Mouse (Mus musculus): ENCODE results near the gene Vwf. TPM values are rescaled to one million over a fixed set of nuclear protein-coding genes. Genes with fewer than 3 reads are reported as not detected.

Vwf gene
- polyA plus RNA-seq, 1 experiment from 2014 or later: 21.5 TPM

DNA sequence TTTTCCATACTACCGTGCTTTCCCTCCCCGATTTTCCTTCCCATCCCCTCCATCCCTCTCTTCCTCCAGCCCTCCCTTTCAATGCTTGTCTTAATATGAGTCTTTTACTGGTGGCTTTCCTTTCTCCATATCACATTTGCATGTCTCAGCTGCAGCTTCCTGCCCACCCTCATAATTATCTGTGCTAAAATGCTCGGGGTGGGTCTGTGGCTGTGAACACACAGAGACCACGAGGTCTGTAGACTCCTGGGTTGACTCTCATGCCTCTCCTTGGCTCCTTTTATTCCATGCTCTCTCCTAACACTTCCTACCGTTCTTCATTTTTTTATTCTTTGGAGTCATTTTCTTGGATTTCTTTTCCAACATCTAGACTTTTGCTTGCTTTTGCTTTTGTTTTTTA is 3.6 kb downstream of the Vwf start:
- WGBS (ENCODE audit: insufficient replicate concordance): 41% methylated on average over 5 of the region's 5 CpGs
- Histone ChIP-seq H3K27ac (no peak overlapping the region), H3K4me2 (no peak overlapping the region), H3K36me3 (no peaks in the 10 kb centered on the region), H3K4me3 (no peak overlapping the region), H3K4me1 (peaks cover 30% of the 10 kb centered on the region), H3K9me3 (replicated peaks) (no peaks in the 10 kb centered on the region), H3K27me3 (replicated peaks) (0 out of 2 replicates have a peak, but pooled peaks cover 8% of the 10 kb centered on the region), H3K9ac (no peak overlapping the region)
- ATAC-seq: peak; percentile 57; the same call in 1 of the 2 replicates

DNA sequence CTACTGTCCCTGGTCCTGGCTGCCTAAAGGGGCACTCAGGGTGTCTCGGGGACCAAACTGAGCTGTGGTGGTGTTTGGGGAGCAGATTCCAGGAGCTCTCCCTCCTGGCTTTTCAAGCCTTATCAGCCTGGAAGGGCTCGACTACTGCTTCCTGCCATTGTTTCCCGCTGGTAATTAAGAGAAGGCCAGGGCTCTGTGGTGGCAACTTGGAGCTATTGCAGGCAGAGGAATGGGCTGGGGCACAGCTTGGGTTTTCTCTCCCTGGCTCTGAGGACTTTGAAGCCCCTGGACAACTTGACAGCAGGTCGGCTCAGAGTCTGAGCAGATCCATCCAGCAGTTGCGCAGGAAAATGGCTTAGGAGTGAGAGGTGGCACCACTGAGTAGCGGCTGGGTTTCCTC is 6.2 kb downstream of the Vwf start:
- 0 out of 2 replicates have a peak overlapping the region, but pooled peaks have one; percentile 22 for H3K27ac ChIP-seq
- no peak for ATAC-seq
- WGBS (ENCODE audit: insufficient replicate concordance): 29% methylated on average over 6 of the region's 6 CpGs
- peaks cover 30% of the 10 kb centered on the region for H3K4me1 ChIP-seq
- no peaks in the 10 kb centered on the region for H3K36me3 ChIP-seq
- peak overlapping the region; percentile 10; the same call in 1 of the 2 replicates for H3K4me3 ChIP-seq
- no peaks in the 10 kb centered on the region for H3K9me3 ChIP-seq (replicated peaks)
- H3K4me2 ChIP-seq: no peak overlapping the region
- no peak overlapping the region for H3K9ac ChIP-seq
- H3K27me3 ChIP-seq (replicated peaks): no peaks in the 10 kb centered on the region

DNA sequence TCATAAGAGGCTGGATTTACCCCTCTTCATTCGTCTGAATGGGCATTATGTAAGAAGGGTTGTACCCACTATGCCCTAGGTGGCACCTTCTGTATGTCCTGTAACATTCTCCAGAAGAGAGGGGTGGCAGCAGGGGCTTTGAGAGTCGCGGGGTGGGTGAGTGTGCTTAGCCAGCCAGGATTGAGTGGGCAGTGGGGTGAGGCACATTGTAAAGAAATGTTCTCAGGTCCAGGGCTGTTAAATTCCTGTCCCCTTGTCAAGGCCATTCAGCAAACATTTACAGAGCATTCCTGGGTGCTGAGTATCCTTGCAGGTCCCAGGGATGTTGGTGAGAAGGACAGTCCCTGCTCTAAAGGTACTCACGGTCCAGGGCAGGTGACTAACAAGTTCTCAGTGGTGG is 7.0 kb downstream of the Vwf start:
- 69% methylated on average over 4 of the region's 4 CpGs for WGBS (ENCODE audit: insufficient replicate concordance)
- no peak overlapping the region for H3K27ac ChIP-seq
- H3K36me3 ChIP-seq: no peaks in the 10 kb centered on the region
- H3K27me3 ChIP-seq (replicated peaks): no peaks in the 10 kb centered on the region
- H3K9ac ChIP-seq: peak overlapping the region; percentile 36; the same call in 1 of the 2 replicates
- no peak overlapping the region for H3K4me3 ChIP-seq
- peaks cover 27% of the 10 kb centered on the region for H3K4me1 ChIP-seq
- H3K9me3 ChIP-seq (replicated peaks): no peaks in the 10 kb centered on the region
- H3K4me2 ChIP-seq: no peak overlapping the region; the same call in 1 of the 2 replicates
- no peak for ATAC-seq

DNA sequence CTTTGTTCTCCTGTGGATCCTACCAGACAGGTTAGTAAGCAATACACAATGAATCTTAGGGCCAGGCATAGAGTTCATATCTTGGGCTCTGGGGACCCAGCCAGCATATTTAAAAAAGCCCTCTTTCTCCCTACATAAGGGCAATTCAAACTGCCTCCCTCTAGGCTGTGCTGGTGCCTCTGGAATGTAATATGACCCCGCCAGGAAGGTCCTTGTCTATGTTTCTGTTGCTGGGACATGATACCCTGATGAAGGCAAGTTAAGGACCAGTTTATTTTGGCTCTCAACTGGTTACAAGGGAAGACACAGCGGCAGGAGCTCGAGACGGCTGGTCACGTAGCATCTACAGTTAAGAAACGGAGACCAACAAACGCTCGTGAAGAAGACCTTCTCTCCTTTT is 12.3 kb downstream of the Vwf start:
- no peaks in the 10 kb centered on the region for H3K27me3 ChIP-seq (replicated peaks)
- H3K9ac ChIP-seq: no peak overlapping the region
- H3K9me3 ChIP-seq (replicated peaks): no peaks in the 10 kb centered on the region
- H3K4me3 ChIP-seq: no peak overlapping the region
- peaks cover 51% of the 10 kb centered on the region for H3K4me1 ChIP-seq
- no peak overlapping the region for H3K27ac ChIP-seq
- H3K36me3 ChIP-seq: no peaks in the 10 kb centered on the region
- no peak overlapping the region for H3K4me2 ChIP-seq
- WGBS (ENCODE audit: insufficient replicate concordance): 68% methylated on average over 8 of the region's 8 CpGs
- no peak for ATAC-seq

DNA sequence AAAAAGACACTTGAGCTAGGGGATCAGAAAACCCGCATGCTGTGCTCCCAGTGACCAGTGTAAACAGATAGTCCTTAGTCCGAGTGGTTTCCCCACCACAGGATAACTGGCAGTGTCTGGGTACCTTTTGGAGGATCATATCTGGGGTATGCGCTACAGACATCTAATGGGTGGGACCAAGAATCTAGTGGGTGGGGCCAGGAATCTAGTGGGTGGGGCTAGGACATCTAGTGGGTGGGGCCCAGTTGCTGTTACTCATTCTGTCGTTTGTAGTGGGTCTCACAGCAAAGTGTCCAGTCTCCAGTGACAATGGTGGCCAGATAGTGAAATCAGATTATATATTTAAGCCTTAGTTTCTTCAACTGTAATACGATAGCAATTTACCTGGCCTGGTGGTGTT is 14.5 kb downstream of the Vwf start:
- Histone ChIP-seq H3K9ac (no peak overlapping the region; the same call in 1 of the 2 replicates), H3K4me1 (peaks cover 73% of the 10 kb centered on the region), H3K4me3 (no peak overlapping the region), H3K9me3 (replicated peaks) (no peaks in the 10 kb centered on the region), H3K4me2 (peak overlapping the region; percentile 22; the same call in 1 of the 2 replicates), H3K27ac (peak overlapping the region; percentile 95), H3K27me3 (replicated peaks) (no peaks in the 10 kb centered on the region), H3K36me3 (no peaks in the 10 kb centered on the region)
- 42% methylated on average over 5 of the region's 5 CpGs for WGBS (ENCODE audit: insufficient replicate concordance)
- peak; percentile 56 for ATAC-seq

DNA sequence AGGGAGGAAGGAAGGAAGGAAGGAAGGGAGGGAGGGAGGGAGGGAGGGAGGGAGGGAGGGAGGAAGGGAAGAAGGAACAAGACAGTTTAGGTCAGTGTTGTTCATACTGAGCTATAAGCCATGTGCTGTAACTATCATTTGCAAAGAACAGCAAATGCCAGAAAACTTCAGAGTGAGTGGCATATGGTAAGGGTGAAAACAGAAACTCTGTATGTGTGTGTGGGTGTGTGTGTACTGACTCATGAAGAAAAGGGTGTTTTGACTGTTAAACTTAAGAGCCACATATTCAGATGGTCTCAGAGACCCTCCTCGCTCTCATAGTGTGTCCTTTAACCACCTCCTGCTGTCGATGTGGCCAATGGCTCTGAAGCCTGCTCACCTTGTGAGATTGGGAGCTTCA is 14.9 kb downstream of the Vwf start:
- Histone ChIP-seq H3K27ac (peak overlapping the region; percentile 95), H3K9me3 (replicated peaks) (no peaks in the 10 kb centered on the region), H3K27me3 (replicated peaks) (no peaks in the 10 kb centered on the region), H3K4me2 (no peak overlapping the region), H3K36me3 (no peaks in the 10 kb centered on the region), H3K4me3 (no peak overlapping the region), H3K9ac (no peak overlapping the region), H3K4me1 (peaks cover 76% of the 10 kb centered on the region)
- no peak for ATAC-seq
- 87% methylated on average over 2 of the region's 2 CpGs for WGBS (ENCODE audit: insufficient replicate concordance)

DNA sequence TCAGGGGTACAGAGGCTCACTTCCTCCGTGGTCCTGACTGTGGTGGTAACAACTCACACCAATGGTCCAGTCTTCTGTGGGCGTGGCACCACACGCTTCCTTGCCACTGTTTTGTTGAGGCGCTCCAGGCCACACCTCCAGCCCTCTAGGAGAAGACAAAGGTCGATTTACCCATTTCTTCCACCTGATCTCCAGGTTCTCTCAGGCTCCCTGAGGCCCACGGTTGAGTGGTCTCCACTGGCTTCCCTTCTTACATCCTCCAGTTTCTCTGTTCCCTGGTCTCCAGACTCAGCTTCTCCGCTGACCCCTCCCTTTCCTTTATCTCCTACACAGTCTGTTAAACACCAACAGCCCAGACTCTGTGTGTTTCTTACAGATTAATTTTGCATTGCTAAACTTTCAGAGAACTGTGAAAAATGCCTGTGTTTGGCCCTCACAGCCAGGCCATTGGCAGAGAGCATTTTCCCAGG is 18.3 kb downstream of the Vwf start:
- H3K4me2 ChIP-seq: peak overlapping the region; percentile 62

DNA sequence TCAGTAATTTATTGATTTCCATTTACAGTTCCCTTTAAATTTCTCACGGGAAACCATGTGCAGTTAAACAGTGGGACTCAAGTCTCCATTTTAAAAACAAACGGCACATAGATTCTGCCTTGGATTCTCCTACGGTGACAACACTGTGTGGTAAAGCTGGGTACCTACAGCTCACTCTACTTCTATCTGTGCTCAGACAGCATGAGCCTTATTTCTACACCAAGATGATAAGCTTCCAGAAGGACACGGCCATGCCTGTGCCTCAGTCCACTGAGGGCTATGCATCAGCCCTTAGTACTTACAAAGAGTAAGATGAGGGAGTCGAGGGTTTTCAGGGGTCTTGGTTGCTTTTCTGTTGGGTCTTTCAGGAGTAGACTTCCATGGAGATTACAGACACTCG is 18.8 kb downstream of the Vwf start:
- Histone ChIP-seq H3K4me1 (peaks cover 88% of the 10 kb centered on the region), H3K36me3 (peaks cover 6% of the 10 kb centered on the region; the same call in 1 of the 2 replicates), H3K4me2 (peak overlapping the region; percentile 62), H3K27ac (peak overlapping the region; percentile 95), H3K9ac (peak overlapping the region; percentile 58), H3K9me3 (replicated peaks) (no peaks in the 10 kb centered on the region), H3K4me3 (peak overlapping the region; percentile 30), H3K27me3 (replicated peaks) (no peaks in the 10 kb centered on the region)
- peak; percentile 86 for ATAC-seq
- WGBS (ENCODE audit: insufficient replicate concordance): 26% methylated on average over 6 of the region's 6 CpGs

More for the DNA sequence above, 18.3 kb downstream of the Vwf start:
- Histone ChIP-seq H3K9me3 (replicated peaks) (no peaks in the 10 kb centered on the region), H3K4me1 (peaks cover 90% of the 10 kb centered on the region), H3K27ac (peak overlapping the region; percentile 95), H3K36me3 (peaks cover 2% of the 10 kb centered on the region; the same call in 1 of the 2 replicates), H3K27me3 (replicated peaks) (no peaks in the 10 kb centered on the region), H3K4me3 (peak overlapping the region; percentile 30), H3K9ac (peak overlapping the region; percentile 58)
- WGBS (ENCODE audit: insufficient replicate concordance): 26% methylated on average over 7 of the region's 7 CpGs
- ATAC-seq: peak; percentile 92

DNA sequence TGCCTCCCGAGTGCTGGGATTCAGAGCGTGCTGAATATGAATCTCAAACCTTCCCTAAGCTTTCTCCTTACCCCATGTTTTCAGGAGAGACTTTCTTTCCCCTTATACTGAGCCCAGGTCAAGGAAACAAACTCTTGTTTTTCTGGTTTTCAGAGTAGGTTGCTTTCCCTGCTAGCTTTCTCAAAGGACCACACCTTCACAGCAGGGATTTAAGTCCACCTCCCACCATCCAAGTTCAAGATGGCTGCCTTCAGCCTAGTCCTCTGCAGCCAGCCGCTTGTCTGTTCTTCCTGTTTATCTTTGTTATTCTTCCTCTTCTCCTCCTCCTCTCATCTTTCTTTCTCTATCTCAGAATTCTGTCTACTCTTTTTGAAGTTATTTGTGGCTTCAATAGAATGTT is 20.1 kb downstream of the Vwf start:
- Histone ChIP-seq H3K4me3 (no peak overlapping the region), H3K36me3 (peaks cover 6% of the 10 kb centered on the region; the same call in 1 of the 2 replicates), H3K4me1 (peaks cover 77% of the 10 kb centered on the region), H3K9me3 (replicated peaks) (no peaks in the 10 kb centered on the region), H3K27ac (peak overlapping the region; percentile 95; the same call in 1 of the 2 replicates), H3K4me2 (peak overlapping the region; percentile 13; the same call in 1 of the 2 replicates), H3K27me3 (replicated peaks) (no peaks in the 10 kb centered on the region), H3K9ac (no peak overlapping the region)
- no peak for ATAC-seq
- WGBS (ENCODE audit: insufficient replicate concordance): 81% methylated on average over 3 of the region's 3 CpGs

DNA sequence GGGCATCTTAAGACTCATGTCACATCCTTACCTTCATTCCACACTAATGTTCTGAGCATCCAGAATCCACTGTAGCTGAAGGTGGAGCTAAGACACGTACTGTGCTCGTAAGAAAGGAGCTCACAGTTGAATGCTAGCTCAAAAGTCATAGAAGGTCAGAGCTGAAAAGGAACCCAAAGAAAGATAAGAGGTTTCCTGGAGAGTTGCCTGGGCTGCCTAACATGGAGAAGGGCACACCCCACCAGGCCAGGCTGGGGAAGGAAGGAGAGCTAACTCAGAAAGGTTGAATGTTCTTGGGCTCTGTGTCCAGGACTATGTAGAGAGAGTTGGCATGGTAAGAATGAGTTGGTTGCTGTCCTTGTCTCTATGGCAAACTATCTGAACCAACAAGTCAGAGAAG is 21.8 kb downstream of the Vwf start:
- ATAC-seq: no peak
- H3K4me1 ChIP-seq: peaks cover 70% of the 10 kb centered on the region
- WGBS (ENCODE audit: insufficient replicate concordance): 32% methylated on average over 2 of the region's 2 CpGs
- H3K9ac ChIP-seq: peak overlapping the region; percentile 2; the same call in 1 of the 2 replicates
- no peak overlapping the region for H3K4me3 ChIP-seq
- H3K27ac ChIP-seq: peak overlapping the region; percentile 55
- peaks cover 6% of the 10 kb centered on the region; the same call in 1 of the 2 replicates for H3K36me3 ChIP-seq
- 0 out of 2 replicates have a peak overlapping the region, but pooled peaks have one; percentile 9 for H3K4me2 ChIP-seq
- no peaks in the 10 kb centered on the region for H3K27me3 ChIP-seq (replicated peaks)
- H3K9me3 ChIP-seq (replicated peaks): no peaks in the 10 kb centered on the region

DNA sequence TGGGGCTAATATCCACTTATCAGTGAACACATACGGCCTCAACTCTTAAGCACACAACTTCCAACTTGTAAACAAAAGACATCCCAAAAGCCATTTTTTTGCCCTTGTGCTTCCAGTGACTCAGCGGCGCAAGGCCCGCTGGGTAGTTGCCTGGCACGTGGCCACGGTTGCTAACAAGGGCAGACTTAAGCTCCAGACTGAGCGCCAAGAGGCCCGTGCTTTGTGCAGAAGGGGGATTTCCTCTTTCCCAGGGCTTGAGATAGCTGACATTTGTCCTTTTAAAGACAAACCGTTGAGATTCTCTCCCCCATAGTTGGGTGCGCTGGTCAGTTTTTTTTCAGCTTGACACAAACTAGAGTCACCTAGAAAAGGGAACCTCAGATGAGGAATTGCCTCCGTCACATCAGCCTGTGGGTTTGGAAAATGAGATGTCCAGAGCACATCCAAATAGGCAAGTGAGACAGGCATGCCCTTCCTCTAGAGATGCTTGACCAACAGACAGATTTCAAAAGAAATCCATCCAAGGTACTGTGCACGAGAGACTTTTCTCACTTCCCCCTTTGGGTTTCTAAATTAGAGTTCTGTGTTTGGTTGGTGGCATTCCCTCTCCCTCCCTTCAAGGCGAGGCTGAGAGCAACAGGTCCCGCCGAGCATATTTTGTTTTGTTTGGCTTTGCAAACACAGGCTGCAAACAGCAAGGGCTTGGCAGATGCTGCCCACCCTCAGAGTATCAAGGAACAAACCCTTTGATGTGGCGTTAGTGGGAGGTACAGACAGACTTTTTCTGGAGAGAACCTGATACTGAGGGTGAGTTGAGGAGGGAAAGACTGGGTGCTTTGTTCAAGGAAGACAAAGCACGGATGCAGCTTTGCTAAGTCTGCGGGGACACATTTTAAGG is 26.0 kb downstream of the Vwf start:
- Histone ChIP-seq H3K4me3 (peak overlapping the region; percentile 53), H3K4me1 (peaks cover 58% of the 10 kb centered on the region), H3K9me3 (replicated peaks) (no peaks in the 10 kb centered on the region), H3K36me3 (peaks cover 6% of the 10 kb centered on the region; the same call in 1 of the 2 replicates), H3K9ac (peak overlapping the region; percentile 73), H3K27me3 (replicated peaks) (no peaks in the 10 kb centered on the region), H3K4me2 (peak overlapping the region; percentile 71), H3K27ac (peak overlapping the region; percentile 97)
- ATAC-seq: peak; percentile 33
- 28% methylated on average over 18 of the region's 18 CpGs for WGBS (ENCODE audit: insufficient replicate concordance)

Data from liver, embryonic 12.5 days (tissue).